In the genomic region with DNA sequence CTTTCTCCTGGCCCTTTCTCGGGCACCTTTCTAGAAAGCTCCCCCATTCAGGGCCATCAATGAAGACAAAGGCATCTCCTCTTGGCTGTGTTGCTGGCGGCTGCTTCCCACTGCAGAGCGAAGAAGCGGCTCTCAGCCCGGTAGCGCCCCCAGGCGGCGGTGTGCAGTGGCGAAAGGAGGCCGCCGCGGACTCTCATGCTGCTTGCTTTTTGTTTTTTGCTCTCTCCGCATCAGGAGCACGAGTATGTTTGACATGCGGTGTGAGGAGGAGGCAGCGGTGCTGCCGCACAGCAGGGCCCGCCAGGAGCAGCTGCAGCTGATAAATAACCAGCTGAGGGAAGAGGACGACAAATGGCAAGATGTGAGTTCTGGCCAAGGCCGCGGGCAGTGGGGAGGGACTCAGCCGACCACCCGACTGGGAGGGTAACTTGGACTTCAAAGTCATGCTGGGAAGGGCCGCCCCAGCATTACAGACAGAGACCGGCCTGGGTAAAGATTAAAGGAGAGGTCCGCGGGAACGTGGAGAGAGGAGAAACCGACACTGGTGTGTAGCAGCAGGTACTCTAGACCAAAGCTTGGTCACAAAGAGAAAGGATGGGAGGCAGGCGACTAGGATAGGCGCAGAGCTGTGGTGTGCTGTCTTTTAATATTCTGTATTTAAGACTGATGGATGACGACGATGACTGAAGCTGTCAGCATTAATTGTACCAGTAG, we compare ENCODE assay signal across 8 mouse cellular contexts.
DNase-seq lines count a peak whose midpoint lies in the region; ATAC-seq and TF ChIP-seq lines count a peak whose summit lies in the region.

No protein-coding gene starts in this region.

- H3K4me2 ChIP-seq in forebrain, embryonic 14.5 days (ENCODE audit: low read length), result peak overlapping the region; percentile 59
- H3K4me2 ChIP-seq in liver, embryonic 15.5 days, result peak overlapping the region; percentile 44

- H3K4me1 ChIP-seq in ES-Bruce4 (ENCODE audit: control insufficient read depth, insufficient read depth, low read length), result no peaks in the 10 kb centered on the region
- H3K4me1 ChIP-seq in forebrain, embryonic 14.5 days (ENCODE audit: control insufficient read depth, insufficient read depth, low read length), result peaks cover 9% of the 10 kb centered on the region
- H3K4me1 ChIP-seq in liver, embryonic 15.5 days (replicated peaks), result 0 out of 2 replicates have a peak, but pooled peaks cover 3% of the 10 kb centered on the region

- peak; percentile 82 for ATAC-seq in cerebellum, adult (ENCODE audit: insufficient number of reproducible peaks, low FRiP score, low TSS enrichment)
- ATAC-seq in forebrain, embryonic 14.5 days, result peak; percentile 90
- ATAC-seq in liver, embryonic 15.5 days (ENCODE audit: insufficient read depth), result no peak

- H3K9me3 ChIP-seq in ES-Bruce4 (replicated peaks; ENCODE audit: control insufficient read depth, insufficient read depth, low read length, poor library complexity, severe bottlenecking), result no peaks in the 10 kb centered on the region
- no peaks in the 10 kb centered on the region for H3K9me3 ChIP-seq in forebrain, embryonic 14.5 days (replicated peaks; ENCODE audit: control insufficient read depth, low read length)
- H3K9me3 ChIP-seq in liver, embryonic 15.5 days (replicated peaks), result no peaks in the 10 kb centered on the region

- no peak for TF ChIP-seq POLR2A in ES-Bruce4 (IDR thresholded peaks at IDR 0.05; ENCODE audit: insufficient read depth, low read length)

- H3K9ac ChIP-seq in ES-Bruce4 (ENCODE audit: low read depth, poor library complexity, severe bottlenecking), result peak overlapping the region; percentile 14; the same call in 1 of the 2 replicates
- peak overlapping the region; percentile 63 for H3K9ac ChIP-seq in forebrain, embryonic 14.5 days (ENCODE audit: low read length)
- H3K9ac ChIP-seq in liver, embryonic 15.5 days, result no peak overlapping the region

- H3K27me3 ChIP-seq in ES-Bruce4 (ENCODE audit: control insufficient read depth, insufficient read depth, low read length, poor library complexity, severe bottlenecking), result no peaks in the 10 kb centered on the region
- H3K27me3 ChIP-seq in forebrain, embryonic 14.5 days (replicated peaks; ENCODE audit: control insufficient read depth, insufficient read depth, low read length), result no peaks in the 10 kb centered on the region
- H3K27me3 ChIP-seq in liver, embryonic 15.5 days, result peaks cover 22% of the 10 kb centered on the region

- 1% methylated on average over 33 of the region's 33 CpGs for WGBS in forebrain, embryonic 14.5 days
- WGBS in large intestine, adult 2 months, result 12% methylated on average over 33 of the region's 33 CpGs
- 7% methylated on average over 33 of the region's 33 CpGs for WGBS in liver, embryonic 15.5 days (ENCODE audit: insufficient replicate concordance)

- intact Hi-C loops in heart, postnatal 14 days (cut with DNase I), result loop anchor here (5.0 kb wide), 1 partner anchor 300 kb away; no protein-coding TSS in a partner anchor

- TF ChIP-seq EP300 in ES-Bruce4 (IDR thresholded peaks at IDR 0.05; ENCODE audit: insufficient read depth, low read depth, low read length), result 0 out of 2 replicates have a peak, but pooled peaks have one; percentile 15

- peak overlapping the region; percentile 60 for H3K4me3 ChIP-seq in ES-Bruce4 (ENCODE audit: low read depth, low read length)
- H3K4me3 ChIP-seq in forebrain, embryonic 14.5 days (ENCODE audit: low read depth, low read length), result peak overlapping the region; percentile 35
- no peak overlapping the region for H3K4me3 ChIP-seq in liver, embryonic 15.5 days (replicated peaks)

- no peaks in the 10 kb centered on the region for H3K36me3 ChIP-seq in ES-Bruce4 (ENCODE audit: control insufficient read depth, insufficient read depth, low read length, poor library complexity, severe bottlenecking)
- peaks cover 4% of the 10 kb centered on the region; the same call in 1 of the 2 replicates for H3K36me3 ChIP-seq in forebrain, embryonic 14.5 days (ENCODE audit: control insufficient read depth, insufficient read depth, low read length)
- no peaks in the 10 kb centered on the region for H3K36me3 ChIP-seq in liver, embryonic 15.5 days (replicated peaks)

- peak; percentile 92 for DNase-seq in forebrain, embryonic 14.5 days (ENCODE audit: low spot score)
- peak; percentile 86 to 91 for DNase-seq in heart, postnatal 14 days
- DNase-seq in large intestine, adult 2 months (ENCODE audit: low read depth, low spot score), result peak; percentile 4
- DNase-seq in ovary, postnatal 10 days (ENCODE audit: low spot score), result peak; percentile 73
- DNase-seq in urinary bladder, postnatal 14 days (ENCODE audit: low spot score), result peak; percentile 82

- peak; percentile 75 for TF ChIP-seq CTCF in ES-Bruce4 (IDR thresholded peaks at IDR 0.05; ENCODE audit: low read depth, low read length)

- H3K27ac ChIP-seq in ES-Bruce4 (ENCODE audit: insufficient read depth, low read length), result no peak overlapping the region
- H3K27ac ChIP-seq in forebrain, embryonic 14.5 days (ENCODE audit: low read depth, low read length), result peak overlapping the region; percentile 64
- no peak overlapping the region for H3K27ac ChIP-seq in liver, embryonic 15.5 days (replicated peaks)

Comparison
In these comparisons a context has a peak if more than half of its experiments do, and no peak if none do; other contexts are left out.
1. DNase-seq: peak in every context shown above with its lines; median percentile 92 in forebrain, embryonic 14.5 days; 88 in heart, postnatal 14 days; 82 in urinary bladder, postnatal 14 days; 73 in ovary, postnatal 10 days; 4 in large intestine, adult 2 months.